Mouse (Mus musculus) CH12.LX (cell line): ENCODE results near the gene Fam71f2. TPM values are rescaled to one million over a fixed set of nuclear protein-coding genes. Genes with fewer than 3 reads are reported as not detected.
A peak's percentile ranks its signal among the peaks of the same experiment; 100 is the strongest.

Experiments
- DNase-seq: peaks from one replicate; pipeline ENCODE4 v3.0.0-alpha.2; 2013; ENCODE audit errors: extremely low read depth
- H3K27ac ChIP-seq: 2 replicates; pipeline ENCODE4 v1.5.1; 2012; ENCODE audit warnings: low read depth, mild to moderate bottlenecking, control low read depth, moderate library complexity; ENCODE audit not compliant: insufficient read depth
- H3K27me3 ChIP-seq: replicated peaks from 2 replicates; pipeline ENCODE3; 2012; ENCODE audit warnings: inconsistent platforms
- H3K36me3 ChIP-seq, 2 experiments: replicated peaks in 1 of 2; 2 replicates each; pipeline versions ENCODE3 to v1.6.1; 2012; ENCODE audit warnings: inconsistent platforms in 1 of 2, low read length in 1 of 2, mild to moderate bottlenecking in 1 of 2, mixed read lengths in 1 of 2, moderate library complexity in 1 of 2; ENCODE audit not compliant: control insufficient read depth in 1 of 2, insufficient read depth in 1 of 2
- H3K4me1 ChIP-seq, 2 experiments: 2 replicates each; pipeline ENCODE4 v1.6.1; 2012; ENCODE audit warnings: inconsistent platforms in 1 of 2, moderate library complexity in 1 of 2; ENCODE audit not compliant: insufficient read depth in 2 of 2, control insufficient read depth in 1 of 2
- H3K4me2 ChIP-seq: 2 replicates; pipeline ENCODE4 v1.6.1; 2012; ENCODE audit warnings: low read depth, mild to moderate bottlenecking, control low read depth; ENCODE audit not compliant: poor library complexity, insufficient read depth, severe bottlenecking
- H3K4me3 ChIP-seq, 3 experiments: fragments of 150-350 bp in 1 of 3; sonication (generic) in 1 of 3; replicated peaks in 1 of 3; 2 replicates each; pipeline versions ENCODE3 to v1.5.1; 2011 to 2012; ENCODE audit warnings: low read depth in 2 of 3, low read length in 2 of 3, mild to moderate bottlenecking in 2 of 3, moderate library complexity in 2 of 3, control low read depth in 1 of 3, improper control_type of control experiment in 1 of 3, inconsistent platforms in 1 of 3, mixed read lengths in 1 of 3; ENCODE audit not compliant: poor library complexity in 1 of 3
- H3K79me2 ChIP-seq: replicated peaks from 2 replicates; pipeline ENCODE4 v1.6.1; 2012; ENCODE audit warnings: mild to moderate bottlenecking, moderate library complexity; ENCODE audit not compliant: control insufficient read depth, poor library complexity, insufficient read depth, severe bottlenecking; ENCODE audit errors: extremely low read depth
- H3K9ac ChIP-seq: 2 replicates; pipeline ENCODE4 v1.6.1; 2012; ENCODE audit warnings: low read depth, mild to moderate bottlenecking, control low read depth, moderate library complexity; ENCODE audit not compliant: insufficient read depth
- H3K9me3 ChIP-seq: replicated peaks from 2 replicates; pipeline ENCODE3; 2012; ENCODE audit warnings: low read length, inconsistent platforms, mixed read lengths
- ELF1 ChIP-seq: IDR thresholded peaks from 2 replicates; pipeline ENCODE4 v1.6.1; 2014; ENCODE audit warnings: low read depth, mild to moderate bottlenecking, inconsistent platforms, low read length, improper control_type of control experiment
- ETS1 ChIP-seq: conservative IDR thresholded peaks from 2 replicates; pipeline ENCODE4 v1.6.1; 2012; ENCODE audit warnings: low read depth, mild to moderate bottlenecking, inconsistent platforms, low read length, improper control_type of control experiment, moderate library complexity
- GABPA ChIP-seq: IDR thresholded peaks from 2 replicates; pipeline ENCODE4 v1.6.1; 2012; ENCODE audit warnings: low read depth, low read length, improper control_type of control experiment, inconsistent platforms; ENCODE audit not compliant: insufficient replicate concordance
- JUN ChIP-seq: IDR thresholded peaks from 2 replicates; pipeline ENCODE4 v1.6.1; 2011; ENCODE audit warnings: low read depth, mild to moderate bottlenecking, low read length, improper control_type of control experiment, moderate library complexity; ENCODE audit not compliant: insufficient read depth
- JUND ChIP-seq: conservative IDR thresholded peaks from 2 replicates; pipeline ENCODE4 v1.6.1; 2011; ENCODE audit warnings: low read depth, low read length, improper control_type of control experiment
- KAT2A ChIP-seq: IDR thresholded peaks from 2 replicates; pipeline ENCODE4 v1.6.1; 2012; ENCODE audit warnings: low read length, improper control_type of control experiment, inconsistent platforms; ENCODE audit not compliant: insufficient replicate concordance
- MAZ ChIP-seq: IDR thresholded peaks from 2 replicates; pipeline ENCODE4 v1.6.1; 2012; ENCODE audit warnings: low read depth, mild to moderate bottlenecking, inconsistent platforms, low read length, improper control_type of control experiment, moderate library complexity
- MEF2A ChIP-seq: IDR thresholded peaks from 2 replicates; pipeline ENCODE4 v1.6.1; 2014; ENCODE audit warnings: low read depth, mild to moderate bottlenecking, inconsistent platforms, low read length, improper control_type of control experiment, borderline replicate concordance
- NRF1 ChIP-seq: IDR thresholded peaks from 2 replicates; pipeline ENCODE4 v1.6.1; 2014; ENCODE audit warnings: low read depth, mild to moderate bottlenecking, inconsistent platforms, low read length, improper control_type of control experiment, moderate library complexity
- POLR2AphosphoS2 ChIP-seq: IDR thresholded peaks from 2 replicates; pipeline ENCODE4 v1.6.1; 2011; ENCODE audit warnings: low read depth, low read length, improper control_type of control experiment
- RCOR1 ChIP-seq: conservative IDR thresholded peaks from 2 replicates; pipeline ENCODE4 v1.6.1; 2012; ENCODE audit warnings: low read depth, mild to moderate bottlenecking, inconsistent platforms, low read length, improper control_type of control experiment
- SIN3A ChIP-seq: IDR thresholded peaks from 2 replicates; pipeline ENCODE4 v1.6.1; 2012; ENCODE audit warnings: low read length, improper control_type of control experiment, inconsistent platforms
- SMC3 ChIP-seq: IDR thresholded peaks from 2 replicates; pipeline ENCODE4 v1.6.1; 2011; ENCODE audit warnings: low read depth, low read length, improper control_type of control experiment
- TBP ChIP-seq: conservative IDR thresholded peaks from 2 replicates; pipeline ENCODE4 v1.6.1; 2011; ENCODE audit warnings: low read depth, low read length, improper control_type of control experiment
- UBTF ChIP-seq: IDR thresholded peaks from 2 replicates; pipeline ENCODE4 v1.6.1; 2012; ENCODE audit warnings: low read depth, mild to moderate bottlenecking, inconsistent platforms, low read length, improper control_type of control experiment, moderate library complexity
- ZKSCAN1 ChIP-seq: IDR thresholded peaks from 2 replicates; pipeline ENCODE4 v1.6.1; 2012; ENCODE audit warnings: low read depth, inconsistent platforms, low read length, improper control_type of control experiment, borderline replicate concordance
- ZNF384 ChIP-seq: IDR thresholded peaks from 2 replicates; pipeline ENCODE4 v1.6.1; 2012; ENCODE audit warnings: low read depth, low read length, improper control_type of control experiment, inconsistent platforms
- dilution Hi-C: fragments of 300-500 bp; cut with MboI; formaldehyde crosslinking; loops from 2 replicates; pipeline ENCODE4 v1.14.3; 2020; ENCODE audit warnings: low sequenced_read_pairs; ENCODE audit not compliant: extremely low pct_unique_long_range_greater_than_20kb, extremely low pct_ligation_motif_present
- in situ Hi-C: fragments of 300-500 bp; cut with MboI; formaldehyde crosslinking; loops from 3 replicates; pipeline ENCODE4 v1.14.3; 2019; ENCODE audit warnings: low sequenced_read_pairs, low pct_ligation_motif_present, low pct_unique_long_range_greater_than_20kb, mixed read lengths
- polyA plus RNA-seq: library from polyadenylated mRNA; unstranded; fragments of >175 nt; gene quantifications from 2 replicates; pipeline ENCODE4 v1.2.1, GENCODE M21; 2012; ENCODE audit warnings: low read depth; ENCODE audit not compliant: insufficient read length
- total RNA-seq, 2 experiments: library from RNA; depleted of rRNA; stranded (reverse); fragments of 300-350 nt in 1 of 2; fragments of >200 nt in 1 of 2; gene quantifications; 2 replicates each; pipeline ENCODE4 v1.2.3; 2012 to 2014

Fam71f2 gene
- total and polyA plus RNA-seq, 3 experiments = 0.23 to 0.30 TPM; not detected in 1

DNA sequence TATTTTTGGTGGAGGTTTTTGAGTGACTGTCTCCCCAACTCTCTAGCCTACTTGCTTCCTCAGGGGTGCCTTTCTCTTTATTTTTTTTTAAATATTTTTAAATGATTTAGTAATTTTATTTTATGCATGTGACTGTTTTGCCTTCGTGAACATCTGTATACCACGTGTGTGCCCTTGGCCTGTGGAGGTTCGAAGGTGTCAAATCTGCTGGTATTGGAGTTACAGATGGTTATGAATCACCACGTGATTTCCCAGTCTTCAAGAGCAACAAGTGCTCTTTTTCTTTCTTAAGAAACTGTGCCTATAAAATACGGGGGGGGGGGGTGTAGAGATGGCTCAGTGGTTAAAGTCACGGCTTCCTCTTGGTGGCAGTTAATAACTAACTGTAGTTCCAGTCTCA lies 42.2 kb downstream of the Fam71f2 start:
- Histone ChIP-seq H3K79me2 (no peaks in the 10 kb centered on the region), H3K4me2 (no peak overlapping the region), H3K4me3 (no peak overlapping the region), H3K9me3 (no peaks in the 10 kb centered on the region), H3K27ac (no peak overlapping the region), H3K9ac (no peak overlapping the region), H3K27me3 (peaks cover 63% of the 10 kb centered on the region), H3K36me3 (no peaks in the 10 kb centered on the region), H3K4me1 (peaks cover 6 to 11% of the 10 kb centered on the region in 2 experiments)
- in situ Hi-C loops = no loop called here
- dilution Hi-C loops = no loop called here
- TF ChIP-seq ETS1 = no peak
- no peak for TF ChIP-seq SMC3
- TF ChIP-seq ELF1 = no peak
- TF ChIP-seq GABPA = no peak
- no peak for TF ChIP-seq POLR2AphosphoS2
- TF ChIP-seq ZNF384 = no peak
- TF ChIP-seq RCOR1 = no peak
- no peak for TF ChIP-seq SIN3A
- TF ChIP-seq ZKSCAN1 = no peak
- TF ChIP-seq JUN = no peak
- no peak for TF ChIP-seq NRF1
- no peak for TF ChIP-seq KAT2A
- TF ChIP-seq UBTF = no peak
- TF ChIP-seq MAZ = no peak
- TF ChIP-seq TBP = no peak
- TF ChIP-seq JUND = no peak
- no peak for TF ChIP-seq MEF2A
- no peak for DNase-seq

- H3K4me1 ChIP-seq = peaks cover 6 to 11% of the 10 kb centered on the region in 2 experiments
- no peaks in the 10 kb centered on the region for H3K79me2 ChIP-seq
- H3K9ac ChIP-seq = no peak overlapping the region
- no peak for DNase-seq
- in situ Hi-C loops = no loop called here
- no peak overlapping the region for H3K4me2 ChIP-seq
- dilution Hi-C loops = no loop called here
- TF ChIP-seq TBP (peak; percentile 69; the same call in 1 of the 2 replicates), JUN (no peak)
- no peak overlapping the region for H3K27ac ChIP-seq
- peaks cover 3% of the 10 kb centered on the region for H3K9me3 ChIP-seq
- no peaks in the 10 kb centered on the region for H3K36me3 ChIP-seq
- peaks cover 69% of the 10 kb centered on the region for H3K27me3 ChIP-seq
- H3K4me3 ChIP-seq = no peak overlapping the region
Observed at GRCm38 (mm10) chr6:29322147-29322546, 42.8 kb downstream of the Fam71f2 start.
